Mouse (Mus musculus): Measurements from ENCODE around the gene Ctsc.
"Not testable (repeated sequence)": the region's sequence is repeated elsewhere in the genome, so short reads cannot be mapped to it uniquely, and the experiment has no call there.

The Ctsc gene

DNA sequence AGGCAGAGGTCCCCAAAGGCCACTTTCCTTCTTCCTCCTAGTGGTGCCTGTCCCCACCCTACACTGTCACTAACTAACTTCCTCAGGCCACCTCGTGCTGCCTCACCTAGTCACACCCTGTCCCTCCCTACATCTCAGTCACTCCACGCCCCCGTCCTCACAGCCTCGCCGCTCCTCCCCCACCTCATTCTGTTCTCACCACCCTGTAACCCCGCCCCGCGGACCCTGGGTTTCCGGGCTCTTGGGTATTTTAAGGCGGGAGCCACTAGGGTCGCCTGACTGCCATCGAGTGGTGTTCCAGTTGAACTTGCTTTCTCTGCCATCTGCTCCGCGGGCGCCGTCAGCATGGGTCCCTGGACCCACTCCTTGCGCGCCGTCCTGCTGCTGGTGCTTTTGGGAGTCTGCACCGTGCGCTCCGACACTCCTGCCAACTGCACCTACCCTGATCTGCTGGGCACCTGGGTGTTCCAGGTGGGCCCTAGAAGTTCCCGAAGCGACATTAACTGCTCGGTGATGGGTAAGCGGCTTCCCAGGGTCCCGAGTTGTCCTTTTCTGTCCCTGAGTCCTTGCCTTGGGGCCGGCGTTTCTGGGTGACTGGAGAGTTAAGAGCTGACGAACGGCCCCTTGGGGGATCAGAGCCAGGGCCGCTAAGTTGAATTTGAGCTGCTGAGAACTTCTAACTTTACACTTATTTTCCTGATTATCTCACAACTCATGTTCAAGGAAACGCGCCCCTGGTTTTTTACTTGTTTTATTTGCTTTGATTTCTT is at the start of gene Ctsc:
Ctsc (plus strand) TSS at position 228 of the 770 bp plus-strand sequence.
- DNase-seq (ENCODE audit: low read depth, low spot score) = peak; percentile 45

DNA sequence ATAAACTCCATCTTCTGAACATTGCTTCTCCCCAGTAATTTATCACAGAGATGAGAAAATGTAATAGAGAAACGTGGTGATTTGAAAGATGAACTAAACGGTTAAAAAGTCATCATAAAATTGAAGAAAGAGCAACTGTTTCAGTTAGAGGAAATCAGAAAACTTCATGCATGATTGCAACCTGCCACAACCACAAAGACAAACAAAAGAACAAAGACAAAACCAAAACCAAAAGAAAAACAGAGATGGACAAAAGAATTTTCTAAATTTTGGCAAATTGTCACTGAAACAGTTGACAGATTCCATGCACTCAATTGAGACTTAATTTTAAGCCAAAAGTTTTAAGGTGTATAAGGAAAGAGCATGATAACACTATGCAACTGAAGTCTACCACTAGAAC is 48.8 kb upstream of the Ctsc start:
- DNase-seq (ENCODE audit: low read depth, low spot score) = no peak

DNA sequence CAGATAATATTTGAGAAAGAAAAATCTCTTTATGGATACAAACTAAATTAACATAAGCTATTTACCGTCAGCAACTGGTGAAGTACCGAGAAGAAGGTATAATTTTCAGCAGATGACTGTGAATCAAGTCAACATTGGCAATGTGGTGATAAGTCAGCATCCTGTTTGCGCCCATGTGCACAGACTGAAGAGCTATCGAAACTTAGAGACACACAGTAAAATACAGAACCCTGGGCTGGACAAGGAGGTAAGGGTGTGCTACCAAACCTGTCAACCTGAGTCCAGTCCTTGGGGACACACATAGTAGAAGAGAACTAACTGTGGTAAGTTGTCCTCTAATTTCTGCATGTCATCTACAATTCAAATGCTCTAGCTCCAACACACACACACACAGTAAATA is 47.8 kb upstream of the Ctsc start:
- DNase-seq (ENCODE audit: low read depth, low spot score) = no peak

DNA sequence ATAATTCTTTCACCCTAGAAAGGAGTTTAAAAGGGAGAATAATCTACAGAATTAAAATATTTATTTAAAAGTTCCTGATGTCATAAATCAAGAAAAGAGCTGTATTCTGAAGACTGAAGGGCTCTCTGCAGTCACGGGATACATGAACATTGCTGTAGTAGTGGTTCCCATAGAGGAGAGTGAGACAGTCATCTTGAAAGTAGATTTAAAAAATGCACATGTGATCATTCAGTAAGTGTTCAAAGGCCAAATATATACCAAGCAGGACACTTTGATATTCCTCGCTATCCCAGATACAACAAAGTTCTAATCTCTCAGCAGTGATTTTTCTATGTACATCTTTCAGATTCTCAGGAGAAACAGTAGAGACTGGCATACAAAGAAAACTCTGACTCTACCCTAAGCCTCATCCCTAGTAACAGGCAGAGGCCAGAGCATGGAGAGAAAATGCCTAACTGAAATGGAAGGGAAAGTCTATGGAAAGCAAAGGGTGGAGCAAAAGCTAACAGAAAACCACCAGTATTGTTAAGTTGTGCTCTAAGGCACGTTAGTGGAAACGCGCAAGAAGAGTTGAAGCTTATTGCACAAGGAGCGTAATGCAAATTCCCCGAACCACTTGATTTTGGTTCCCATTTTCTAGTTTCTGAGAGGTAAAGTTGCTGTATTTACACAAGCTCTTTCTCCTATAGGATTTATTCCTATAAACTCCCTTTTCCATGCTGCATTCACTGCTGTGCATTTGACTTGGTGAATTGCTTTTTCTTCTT is 46.9 kb upstream of the Ctsc start:
- DNase-seq (ENCODE audit: low read depth, low spot score) = no peak

DNA sequence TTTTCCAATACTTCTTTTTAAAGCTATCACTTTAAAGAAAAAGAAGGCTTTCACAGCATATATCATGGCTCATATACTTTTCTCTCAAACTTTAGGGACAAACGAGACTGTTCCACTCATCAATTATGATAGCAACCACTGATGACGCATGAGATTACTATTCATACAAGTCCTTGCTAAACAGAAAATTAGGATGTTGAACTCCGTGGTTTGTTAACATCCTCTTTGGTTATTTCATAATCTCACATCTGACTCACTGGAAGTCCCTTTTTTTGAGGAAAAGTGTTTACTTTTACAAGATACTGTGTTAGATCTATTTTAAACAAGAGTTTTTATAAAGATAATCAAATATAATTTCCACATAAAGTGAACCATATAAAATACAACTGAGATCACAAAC is 34.8 kb upstream of the Ctsc start:
- no peak for DNase-seq (ENCODE audit: low read depth, low spot score)

DNA sequence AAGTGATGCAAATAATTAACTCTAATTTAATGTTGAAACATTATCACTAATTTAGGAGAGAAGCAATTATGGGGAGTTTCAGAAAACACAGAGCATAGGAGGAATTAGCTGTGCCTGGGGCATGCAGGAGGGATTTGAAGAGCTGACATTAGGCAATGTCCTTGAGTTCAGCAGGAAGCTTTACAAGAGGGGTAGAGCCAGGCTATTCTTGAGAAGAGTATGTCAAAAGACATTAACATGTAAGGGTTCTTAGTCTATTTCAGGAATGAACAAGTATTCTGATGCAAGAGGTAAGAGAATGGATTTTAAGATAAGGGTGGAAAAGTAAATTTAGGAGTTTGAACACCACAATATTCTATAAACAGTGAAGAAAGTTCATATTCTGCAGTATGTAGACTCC is 33.4 kb upstream of the Ctsc start:
- DNase-seq (ENCODE audit: low read depth, low spot score) = no peak

DNA sequence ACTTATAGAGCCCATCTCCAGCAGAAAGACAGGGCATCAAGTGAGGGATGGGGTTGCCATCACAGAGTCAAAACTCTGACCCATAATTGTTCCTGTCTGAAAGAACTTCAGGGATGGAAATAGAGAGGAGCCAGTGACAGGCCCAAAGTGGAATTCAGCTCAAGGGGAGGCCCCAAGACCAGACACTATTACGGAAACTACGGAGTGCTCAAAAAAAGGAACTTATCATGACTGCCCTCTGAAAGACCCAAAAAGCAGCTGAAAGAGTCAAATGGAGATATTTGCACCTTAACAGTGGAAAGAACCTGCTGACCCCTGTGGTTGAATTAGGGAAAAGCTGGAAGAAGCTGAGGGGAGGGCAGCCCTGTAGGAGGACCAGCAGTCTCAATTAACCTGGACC is 27.5 kb upstream of the Ctsc start:
- not testable (repeated sequence) for DNase-seq (ENCODE audit: low read depth, low spot score)

DNA sequence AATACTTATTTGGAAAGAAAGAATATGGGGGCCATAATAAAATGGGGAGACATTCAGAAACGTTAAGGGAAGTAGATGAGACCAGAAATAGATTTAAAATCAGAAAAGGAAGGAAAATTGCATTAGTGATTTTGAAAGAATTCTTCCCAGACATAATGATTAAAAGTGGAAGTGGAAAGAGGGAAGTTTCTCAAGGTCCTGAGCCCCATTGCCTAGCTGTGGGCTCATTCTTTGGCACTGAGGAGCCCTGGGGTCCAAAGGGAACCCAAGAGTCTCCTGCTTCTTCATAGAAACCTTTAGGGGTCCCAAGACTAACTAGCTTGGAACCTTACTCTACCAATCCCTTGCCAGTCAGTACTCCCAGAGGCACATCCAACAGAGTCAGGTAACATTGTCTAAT is 26.4 kb upstream of the Ctsc start:
- DNase-seq (ENCODE audit: low read depth, low spot score) = peak; percentile 5

DNA sequence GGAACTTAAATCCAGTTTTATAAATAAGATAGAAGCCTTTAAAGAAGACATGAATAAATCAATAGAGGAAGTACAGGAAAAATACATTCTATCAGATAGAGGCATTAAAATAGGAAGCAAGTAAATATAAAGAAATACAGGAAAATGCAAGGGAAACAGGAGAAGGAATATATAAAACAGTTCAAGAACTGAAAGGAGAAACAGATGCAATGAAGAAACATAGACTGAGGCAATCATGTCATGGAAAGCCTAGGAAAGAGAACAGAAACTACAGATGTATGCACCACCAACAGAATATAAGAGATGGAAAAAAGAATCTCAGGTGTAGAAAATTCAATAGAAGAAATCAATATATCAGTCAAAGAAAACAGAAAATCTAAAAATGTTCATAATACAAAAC is 25.8 kb upstream of the Ctsc start:
- DNase-seq (ENCODE audit: low read depth, low spot score) = no peak

DNA sequence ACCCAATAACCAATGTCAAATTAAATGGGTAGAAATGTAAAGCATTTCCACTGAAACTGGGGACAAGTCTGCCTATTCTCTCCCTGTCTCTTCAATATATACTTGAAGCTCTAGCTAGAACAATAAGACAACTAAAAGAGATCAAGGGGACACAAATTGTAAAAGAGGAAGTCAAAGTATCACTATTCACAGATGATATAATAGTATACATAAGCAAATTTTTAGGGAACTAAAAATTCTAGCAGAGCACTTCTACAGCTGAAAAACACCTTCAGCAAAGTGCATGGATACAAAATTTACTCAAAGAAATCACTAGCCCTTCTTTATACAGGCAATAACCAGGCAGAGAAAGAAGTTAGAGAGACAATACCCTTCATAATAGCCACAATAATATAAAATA is 23.0 kb upstream of the Ctsc start:
- no peak for DNase-seq (ENCODE audit: low read depth, low spot score)

DNA sequence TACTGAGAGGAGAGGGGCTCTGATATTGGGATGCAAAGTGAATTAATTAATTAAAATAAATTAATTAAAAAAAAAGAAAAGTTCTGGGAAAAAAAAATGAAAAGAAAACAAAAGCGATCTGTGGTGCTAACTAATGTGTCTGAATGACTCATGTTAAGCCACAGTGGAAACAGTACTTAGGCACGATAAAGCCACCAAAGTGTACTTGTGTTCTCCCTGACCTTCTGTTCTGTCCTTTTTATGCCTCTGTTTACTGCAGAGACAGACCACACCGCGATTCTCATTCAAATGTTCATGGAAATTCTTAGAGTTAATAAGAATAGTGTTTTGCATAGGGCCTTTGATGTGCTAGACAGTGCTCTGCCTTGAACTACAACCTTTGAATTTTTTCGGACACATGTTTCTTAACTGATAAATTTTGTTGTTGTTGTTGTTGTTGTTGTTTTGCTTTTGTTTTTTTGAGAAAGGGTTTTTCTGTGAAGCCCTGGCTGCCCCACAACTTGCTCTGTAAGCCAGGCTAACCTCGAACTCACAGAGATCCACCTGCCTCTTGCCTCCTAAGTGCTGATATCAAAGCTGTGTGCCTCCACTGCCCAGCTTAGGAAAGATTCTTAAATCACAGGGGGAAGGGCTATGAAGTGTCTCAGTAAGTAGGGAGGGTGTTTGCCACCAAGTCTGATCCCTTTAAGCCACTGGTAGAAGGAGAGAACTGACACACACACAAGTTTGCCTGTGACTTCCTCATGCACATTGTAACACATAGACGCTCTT is 18.5 kb upstream of the Ctsc start:
- DNase-seq (ENCODE audit: low read depth, low spot score) = no peak

DNA sequence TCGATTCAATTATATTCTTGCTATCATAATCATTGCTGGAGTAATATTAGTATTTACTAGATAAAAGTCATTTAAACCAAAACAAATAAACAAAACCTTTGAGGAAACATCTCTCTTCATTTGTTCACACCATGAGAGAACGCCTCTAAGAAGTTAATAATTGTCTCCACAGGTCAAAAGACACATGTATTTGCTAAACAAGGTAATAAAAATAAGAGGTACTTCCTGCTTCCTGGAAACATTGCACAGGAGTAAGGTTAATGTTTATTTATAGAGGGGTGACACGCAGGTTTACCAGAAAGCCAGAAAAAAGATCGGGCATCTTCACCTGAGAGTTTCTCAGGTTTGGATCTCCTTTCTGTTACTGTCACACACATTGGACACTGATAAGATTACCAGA is 16.1 kb upstream of the Ctsc start:
- DNase-seq (ENCODE audit: low read depth, low spot score) = no peak

DNA sequence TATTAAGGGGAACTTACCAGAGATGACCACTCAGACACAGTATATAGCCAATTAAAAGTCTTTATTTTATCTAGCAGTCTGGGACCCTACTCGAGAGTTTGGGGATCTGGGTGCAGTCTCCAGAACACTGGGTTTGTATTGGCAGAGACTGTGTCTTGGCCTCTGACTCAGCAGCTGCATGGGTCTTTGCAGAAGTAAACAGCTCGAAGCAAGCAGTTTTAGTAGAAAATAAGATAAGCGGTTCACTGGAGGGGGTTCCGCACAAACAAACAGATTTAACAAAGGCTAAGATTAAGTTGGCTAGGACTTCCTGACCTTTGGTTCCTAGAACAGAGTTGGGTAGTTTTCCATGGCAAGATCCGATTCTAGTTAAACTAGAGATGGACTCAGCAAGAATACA is 13.0 kb upstream of the Ctsc start:
- DNase-seq (ENCODE audit: low read depth, low spot score) = peak; percentile 10

DNA sequence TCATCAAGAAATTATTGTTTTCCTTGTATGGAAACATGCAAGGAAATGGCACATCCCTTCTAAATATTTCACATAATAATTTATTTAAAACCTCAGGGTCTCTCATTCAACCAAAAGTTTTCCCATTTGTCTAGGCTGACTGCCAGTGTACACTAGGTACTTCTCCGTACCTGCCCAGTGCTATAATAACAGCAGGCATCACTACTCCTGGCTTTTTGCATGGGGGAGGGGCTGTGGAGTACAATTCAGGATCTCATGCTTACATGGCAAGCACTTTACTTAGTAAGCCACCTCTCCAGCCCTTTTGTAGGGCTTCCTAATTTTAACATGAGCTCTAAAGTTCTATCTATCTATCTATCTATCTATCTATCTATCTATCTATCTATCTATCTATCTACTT is 8.0 kb upstream of the Ctsc start:
- no peak for DNase-seq (ENCODE audit: low read depth, low spot score)

DNA sequence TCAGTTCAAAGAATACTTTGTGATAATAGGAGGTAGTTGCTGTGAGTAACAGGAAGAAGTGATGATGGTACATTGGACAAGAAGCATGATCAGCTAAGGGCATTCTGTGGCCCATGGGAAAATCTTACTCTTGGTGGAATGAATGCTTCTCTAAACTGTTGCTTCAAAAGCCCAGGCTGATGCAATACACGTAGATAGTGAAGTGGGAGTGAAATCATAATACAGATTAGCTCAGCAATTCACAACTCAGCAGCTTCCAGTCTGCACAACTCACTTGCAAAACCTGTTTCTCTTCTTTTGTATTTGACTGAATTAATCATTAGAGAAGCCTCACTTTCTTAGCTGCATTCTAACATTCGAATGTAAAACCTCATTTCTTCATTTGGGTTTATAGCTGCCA is 6.4 kb upstream of the Ctsc start:
- DNase-seq (ENCODE audit: low read depth, low spot score) = no peak

DNA sequence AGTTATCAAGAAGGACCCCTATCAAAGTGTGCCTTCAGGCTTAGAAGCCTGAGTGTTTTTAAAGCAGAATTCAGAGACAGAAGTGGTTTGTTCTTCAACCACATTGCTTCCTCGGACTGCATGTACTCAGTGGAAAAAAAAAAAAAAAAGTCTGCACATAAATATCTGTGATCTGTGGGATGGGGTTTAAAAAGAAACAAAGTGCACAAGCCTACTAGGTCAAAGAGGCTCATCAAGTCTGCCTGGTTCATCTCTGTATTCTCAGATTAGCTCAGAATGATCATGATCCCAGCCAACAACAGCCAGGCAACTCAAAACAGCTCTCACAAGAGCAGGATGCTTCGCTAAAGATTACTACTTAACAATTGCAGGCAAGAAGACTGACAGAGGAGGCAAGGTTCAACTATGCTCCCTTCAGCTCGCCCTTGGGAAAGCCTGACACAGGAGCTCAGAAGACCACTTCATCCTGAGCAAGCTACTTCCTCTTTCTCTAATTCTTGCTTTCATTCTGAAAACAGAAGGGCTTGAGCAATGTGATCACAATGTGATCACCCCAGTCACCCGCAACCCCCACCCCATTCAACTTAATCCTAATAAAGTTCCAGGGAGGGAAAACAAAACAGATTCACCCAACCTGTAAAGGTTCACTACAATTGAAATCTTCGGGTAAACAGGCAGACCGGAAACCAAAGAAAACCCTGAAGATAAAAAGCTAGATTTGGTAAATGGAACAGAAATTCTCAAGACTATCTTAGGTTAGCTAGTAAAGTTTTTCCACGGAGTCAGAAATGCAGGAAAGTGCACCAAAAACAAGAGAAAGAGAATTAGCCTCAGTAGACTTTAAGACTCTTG is 745 bp upstream of the Ctsc start:
- DNase-seq (ENCODE audit: low read depth, low spot score) = peak; percentile 16

DNA sequence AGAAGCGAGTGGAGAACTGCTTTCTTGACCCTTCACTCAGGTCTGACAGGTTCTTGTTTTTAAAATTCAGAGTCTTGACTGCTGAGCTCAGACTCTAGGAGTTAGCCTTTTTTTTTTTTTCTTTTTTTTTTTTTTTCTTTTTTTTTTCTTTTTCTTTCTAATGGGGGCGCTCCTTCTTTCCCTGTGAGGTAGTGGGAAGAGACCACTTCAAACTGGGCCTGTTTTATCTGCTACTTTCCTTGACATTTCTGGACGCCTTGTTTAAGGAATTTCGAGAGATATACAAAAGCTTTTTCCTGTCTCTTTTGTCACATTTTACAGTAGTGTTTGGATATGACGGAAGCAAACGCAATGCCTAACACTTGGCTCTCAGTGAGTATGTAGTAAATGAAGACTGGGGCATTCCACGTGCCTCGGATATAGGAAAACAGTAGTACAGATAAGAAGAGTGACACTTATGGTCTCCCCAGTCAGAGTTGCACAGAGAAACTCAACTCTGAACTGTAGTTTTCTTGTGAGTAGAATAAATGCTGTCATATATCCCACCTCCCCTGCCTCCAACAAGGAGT is 827 bp downstream of the Ctsc start:
- no peak for DNase-seq (ENCODE audit: low read depth, low spot score)

DNA sequence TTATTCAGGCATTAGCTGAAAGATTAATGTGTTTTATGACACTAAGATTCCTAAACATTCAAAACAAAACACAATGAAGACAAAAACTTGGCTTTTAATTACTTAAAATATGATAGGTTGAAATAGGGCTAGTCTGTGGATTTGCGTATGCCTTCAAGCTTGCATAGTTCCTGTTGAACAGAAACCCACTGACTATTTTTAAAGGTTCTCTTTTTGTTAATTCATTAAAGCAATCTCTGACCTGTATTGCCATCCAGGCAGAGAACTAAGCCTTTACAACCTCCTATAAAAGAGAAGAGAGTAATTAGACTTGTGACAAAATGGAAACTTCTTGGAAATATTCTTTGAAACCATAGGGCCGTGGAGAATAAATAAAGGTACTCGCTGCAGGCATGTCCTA is 7.4 kb downstream of the Ctsc start:
- DNase-seq (ENCODE audit: low read depth, low spot score) = no peak

DNA sequence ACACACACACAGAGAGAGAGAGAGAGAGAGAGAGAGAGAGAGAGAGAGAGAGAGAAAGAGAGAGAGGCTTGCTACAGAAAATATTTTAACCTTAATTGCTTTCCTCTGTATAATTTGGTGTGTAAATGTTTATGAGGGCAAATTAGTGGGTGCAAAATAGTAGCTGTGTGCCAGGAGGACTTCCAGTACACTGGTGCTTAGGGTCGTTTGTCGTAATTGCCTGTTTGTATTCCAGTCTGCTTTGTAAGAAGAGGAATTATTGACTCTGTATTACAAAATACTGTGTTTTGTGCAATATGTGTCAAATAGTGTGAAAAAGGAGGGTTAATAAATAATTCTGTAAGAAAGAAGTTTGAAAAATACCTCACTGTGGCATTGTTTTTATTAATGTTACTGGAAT is 13.2 kb downstream of the Ctsc start:
- no peak for DNase-seq (ENCODE audit: low read depth, low spot score)

DNA sequence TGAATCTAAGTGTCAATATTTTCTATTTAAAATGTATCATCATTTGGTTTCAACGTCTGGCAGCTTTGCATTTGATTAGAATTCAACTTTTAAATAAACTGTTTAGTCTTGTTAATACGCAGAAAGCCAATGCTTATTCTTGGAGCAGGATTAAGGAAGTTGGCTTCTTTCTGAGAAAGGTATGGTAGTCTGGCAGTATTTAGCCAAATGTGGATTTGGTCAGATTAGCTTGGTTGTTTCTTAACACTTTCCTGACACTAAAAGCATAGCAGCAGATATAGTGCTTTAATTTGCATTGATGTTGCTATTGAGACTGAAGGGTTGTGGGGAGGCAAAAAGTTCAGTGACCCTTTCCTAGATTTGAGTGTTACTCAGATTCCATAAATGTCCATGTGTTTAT is 14.2 kb downstream of the Ctsc start:
- no peak for DNase-seq (ENCODE audit: low read depth, low spot score)

DNA sequence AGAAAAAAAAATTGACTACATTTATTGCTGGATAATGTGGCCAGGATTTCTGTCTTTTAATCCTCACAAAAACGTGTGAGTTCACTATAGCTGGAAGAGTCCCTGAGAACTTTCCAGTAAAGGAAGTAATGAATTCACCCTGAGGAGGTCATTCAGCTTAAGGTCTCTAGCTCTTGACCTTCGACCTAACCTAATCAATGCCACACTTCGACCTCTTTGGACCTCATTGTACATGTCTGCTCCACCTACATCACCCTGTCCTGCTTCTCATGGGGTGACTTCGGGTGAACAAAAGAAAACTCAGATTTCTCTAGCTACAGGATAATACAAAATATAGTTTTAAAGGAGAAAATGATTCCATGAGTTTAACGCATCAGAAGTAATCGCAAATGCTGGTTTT is 16.0 kb downstream of the Ctsc start:
- DNase-seq (ENCODE audit: low read depth, low spot score) = no peak
